Mouse (Mus musculus) small intestine, adult 2 months (tissue): ENCODE data around the gene Armcx6.

Source experiments
- CTCF ChIP-seq: fragments of 200-500 bp; IDR thresholded peaks from 2 replicates; pipeline ENCODE4 v1.5.1; 2012; ENCODE audit warnings: low read depth, mild to moderate bottlenecking, control low read depth, inconsistent platforms, low read length, moderate library complexity, mixed read lengths; ENCODE audit not compliant: insufficient replicate concordance, insufficient read length; ENCODE audit errors: extremely low read depth
- POLR2A ChIP-seq: fragments of 200-500 bp; IDR thresholded peaks from 2 replicates; pipeline ENCODE4 v1.6.1; 2012; ENCODE audit warnings: low read depth, mild to moderate bottlenecking, control low read depth, inconsistent platforms, low read length, moderate library complexity

DNA sequence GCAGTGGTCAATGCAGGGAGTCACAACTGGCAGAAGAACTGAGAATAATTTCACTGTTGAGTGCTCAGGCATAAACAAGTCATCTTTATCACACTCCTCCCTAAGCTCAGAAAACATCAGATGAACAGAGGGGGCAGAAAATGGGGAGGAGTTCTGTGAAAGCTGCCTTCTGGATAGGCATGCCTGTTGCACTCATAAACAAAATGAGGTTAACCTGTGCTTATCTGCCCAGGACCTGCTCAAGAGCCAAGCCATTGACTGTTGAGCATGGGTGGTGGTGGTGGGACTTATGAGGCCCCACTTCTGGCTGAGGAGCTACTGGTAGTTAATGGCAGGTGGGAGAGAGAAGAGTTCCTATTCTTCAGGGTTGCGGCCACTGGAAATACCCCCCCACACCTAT, 13.4 kb downstream of the Armcx6 start:
- TF ChIP-seq POLR2A: no peak
- TF ChIP-seq CTCF: no peak
